Mouse (Mus musculus) limb, embryonic 13.5 days (tissue): ENCODE results near the gene Akap2. TPM values are rescaled to one million over a fixed set of nuclear protein-coding genes. Genes with fewer than 3 reads are reported as not detected.
"Not testable (repeated sequence)": the region's sequence is repeated elsewhere in the genome, so short reads cannot be mapped to it uniquely, and the experiment has no call there.

Source experiments
- ATAC-seq: fragments of 200-750 bp; cut with Nextera tagmentation; 2 replicates; pipeline ENCODE4 v1.8.0; 2017; ENCODE audit warnings: low read depth, moderate number of reproducible peaks, moderate TSS enrichment; ENCODE audit not compliant: low FRiP score
- H3K27ac ChIP-seq: fragments of 300-500 bp; sonication (generic); 2 replicates; pipeline ENCODE4 v1.5.1; 2015; ENCODE audit warnings: inconsistent platforms, mild to moderate bottlenecking, moderate library complexity
- H3K27me3 ChIP-seq: fragments of 300-500 bp; sonication (generic); 2 replicates; pipeline ENCODE4 v1.6.1; 2015; ENCODE audit warnings: mild to moderate bottlenecking, inconsistent platforms
- H3K36me3 ChIP-seq: fragments of 300-500 bp; sonication (generic); 2 replicates; pipeline ENCODE4 v1.6.1; 2015; ENCODE audit warnings: inconsistent platforms, mild to moderate bottlenecking, moderate library complexity
- H3K4me1 ChIP-seq: fragments of 300-500 bp; sonication (generic); 2 replicates; pipeline ENCODE4 v1.6.1; 2015; ENCODE audit warnings: inconsistent platforms
- H3K4me2 ChIP-seq: fragments of 300-500 bp; sonication (generic); replicated peaks from 2 replicates; pipeline ENCODE4 v1.6.1; 2015; ENCODE audit warnings: inconsistent platforms, mild to moderate bottlenecking, moderate library complexity
- H3K4me3 ChIP-seq: fragments of 300-500 bp; sonication (generic); 2 replicates; pipeline ENCODE4 v1.5.1; 2015; ENCODE audit warnings: moderate library complexity, mild to moderate bottlenecking, inconsistent platforms
- H3K9ac ChIP-seq: fragments of 300-500 bp; sonication (generic); 2 replicates; pipeline ENCODE4 v1.6.1; 2015; ENCODE audit warnings: mild to moderate bottlenecking, inconsistent platforms
- H3K9me3 ChIP-seq: fragments of 300-500 bp; sonication (generic); 2 replicates; pipeline ENCODE4 v1.6.1; 2016; ENCODE audit warnings: inconsistent platforms
- WGBS: fragments of 180-500 bp; shearing (Covaris S2); methylation state at CpG from one replicate; pipeline ENCODE4 v1.1.7; 2015; 5-methylcytosine and 5-hydroxymethylcytosine counted together
- polyA plus RNA-seq: library from polyadenylated mRNA; unstranded; fragments of >200 nt; fragmentation: Nextera tagmentation; extraction: Ambion mirVana; gene quantifications from 2 replicates; pipeline ENCODE4 v1.2.1, GENCODE M21; 2015

The Akap2 gene
- polyA plus RNA-seq, 1 experiment from 2014 or later = 34.2 TPM

- Histone ChIP-seq H3K4me3 (no peak overlapping the region), H3K4me2 (no peak overlapping the region), H3K9ac (no peak overlapping the region), H3K4me1 (peaks cover 29% of the 10 kb centered on the region), H3K27me3 (no peaks in the 10 kb centered on the region), H3K9me3 (no peaks in the 10 kb centered on the region), H3K36me3 (peaks cover 3% of the 10 kb centered on the region), H3K27ac (no peak overlapping the region)
- ATAC-seq = no peak
- 88% methylated on average over 2 of the region's 2 CpGs for WGBS
Observed at GRCm38 (mm10) chr4:57888246-57888645, 170.8 kb downstream of the Akap2 start.

GRCm38 (mm10) chr4:57888978-57889377, 171.5 kb downstream of the Akap2 start:
- not testable (repeated sequence) for H3K4me2 ChIP-seq, H3K36me3 ChIP-seq, H3K27me3 ChIP-seq, H3K9me3 ChIP-seq, H3K9ac ChIP-seq, ATAC-seq, H3K27ac ChIP-seq, H3K4me3 ChIP-seq
- WGBS = 85% methylated on average over 1 of the region's 1 CpGs
- peaks cover 22% of the 10 kb centered on the region for H3K4me1 ChIP-seq

GRCm38 (mm10) chr4:57889773-57890172, 172.3 kb downstream of the Akap2 start:
- Histone ChIP-seq H3K9me3 (no peaks in the 10 kb centered on the region), H3K9ac (no peak overlapping the region), H3K4me1 (peaks cover 16% of the 10 kb centered on the region), H3K4me2 (no peak overlapping the region), H3K27ac (no peak overlapping the region), H3K36me3 (peaks cover 4% of the 10 kb centered on the region), H3K4me3 (no peak overlapping the region), H3K27me3 (no peaks in the 10 kb centered on the region)
- WGBS = 84% methylated on average over 8 of the region's 8 CpGs
- no peak for ATAC-seq

GRCm38 (mm10) chr4:57892001-57892586, 174.6 kb downstream of the Akap2 start:
- no peak for ATAC-seq
- 53% methylated on average over 10 of the region's 10 CpGs for WGBS
- peak overlapping the region; percentile 10; the same call in 1 of the 2 replicates for H3K27ac ChIP-seq

GRCm38 (mm10) chr4:57895140-57895539, 177.7 kb downstream of the Akap2 start:
- H3K4me2 ChIP-seq = no peak overlapping the region
- no peak for ATAC-seq
- H3K9me3 ChIP-seq = no peaks in the 10 kb centered on the region
- H3K27ac ChIP-seq = no peak overlapping the region
- H3K36me3 ChIP-seq = peaks cover 4% of the 10 kb centered on the region
- H3K4me1 ChIP-seq = peaks cover 24% of the 10 kb centered on the region
- 49% methylated on average over 5 of the region's 5 CpGs for WGBS
- H3K9ac ChIP-seq = no peak overlapping the region
- no peaks in the 10 kb centered on the region for H3K27me3 ChIP-seq
- no peak overlapping the region for H3K4me3 ChIP-seq

More at GRCm38 (mm10) chr4:57892001-57892586, 174.6 kb downstream of the Akap2 start:
- H3K36me3 ChIP-seq = peaks cover 4% of the 10 kb centered on the region
- H3K9ac ChIP-seq = no peak overlapping the region
- no peak overlapping the region for H3K4me3 ChIP-seq
- H3K9me3 ChIP-seq = no peaks in the 10 kb centered on the region
- no peak overlapping the region for H3K4me2 ChIP-seq
- H3K4me1 ChIP-seq = peaks cover 23% of the 10 kb centered on the region
- no peaks in the 10 kb centered on the region for H3K27me3 ChIP-seq

GRCm38 (mm10) chr4:57895902-57896301, 178.4 kb downstream of the Akap2 start:
- Histone ChIP-seq H3K9ac (no peak overlapping the region), H3K9me3 (no peaks in the 10 kb centered on the region), H3K36me3 (peaks cover 4% of the 10 kb centered on the region), H3K27ac (no peak overlapping the region), H3K4me2 (no peak overlapping the region), H3K27me3 (no peaks in the 10 kb centered on the region), H3K4me3 (no peak overlapping the region), H3K4me1 (peaks cover 24% of the 10 kb centered on the region)
- no peak for ATAC-seq
- 63% methylated on average over 6 of the region's 6 CpGs for WGBS

GRCm38 (mm10) chr4:57896631-57897030, 179.2 kb downstream of the Akap2 start:
- Histone ChIP-seq H3K36me3 (peaks cover 4% of the 10 kb centered on the region), H3K27ac (no peak overlapping the region)
- WGBS = 50% methylated on average over 3 of the region's 3 CpGs

GRCm38 (mm10) chr4:57901210-57901609, 183.8 kb downstream of the Akap2 start:
- Histone ChIP-seq H3K4me1 (peaks cover 15% of the 10 kb centered on the region), H3K27me3 (no peaks in the 10 kb centered on the region), H3K4me3 (no peak overlapping the region), H3K9ac (no peak overlapping the region), H3K4me2 (no peak overlapping the region), H3K9me3 (no peaks in the 10 kb centered on the region), H3K27ac (no peak overlapping the region), H3K36me3 (no peaks in the 10 kb centered on the region)
- ATAC-seq = no peak
- WGBS = 11% methylated on average over 4 of the region's 4 CpGs

More at GRCm38 (mm10) chr4:57896631-57897030, 179.2 kb downstream of the Akap2 start:
- Histone ChIP-seq H3K27me3 (no peaks in the 10 kb centered on the region), H3K4me3 (no peak overlapping the region), H3K4me2 (no peak overlapping the region), H3K4me1 (peaks cover 21% of the 10 kb centered on the region), H3K9me3 (no peaks in the 10 kb centered on the region), H3K9ac (no peak overlapping the region)
- ATAC-seq = no peak

GRCm38 (mm10) chr4:57902619-57903018, 185.2 kb downstream of the Akap2 start:
- Histone ChIP-seq H3K36me3 (no peaks in the 10 kb centered on the region), H3K4me3 (no peak overlapping the region), H3K9me3 (no peaks in the 10 kb centered on the region), H3K4me2 (no peak overlapping the region), H3K27ac (no peak overlapping the region), H3K4me1 (peaks cover 9% of the 10 kb centered on the region), H3K9ac (no peak overlapping the region), H3K27me3 (no peaks in the 10 kb centered on the region)
- 71% methylated on average over 5 of the region's 5 CpGs for WGBS
- no peak for ATAC-seq

GRCm38 (mm10) chr4:57904211-57904610, 186.8 kb downstream of the Akap2 start:
- no peak overlapping the region for H3K27ac ChIP-seq
- ATAC-seq = no peak
- peaks cover 9% of the 10 kb centered on the region for H3K4me1 ChIP-seq
- 8% methylated on average over 5 of the region's 5 CpGs for WGBS
- no peaks in the 10 kb centered on the region for H3K27me3 ChIP-seq
- no peaks in the 10 kb centered on the region for H3K9me3 ChIP-seq
- H3K36me3 ChIP-seq = no peaks in the 10 kb centered on the region
- no peak overlapping the region for H3K4me2 ChIP-seq
- H3K9ac ChIP-seq = no peak overlapping the region
- H3K4me3 ChIP-seq = no peak overlapping the region

GRCm38 (mm10) chr4:57904638-57905037, 187.2 kb downstream of the Akap2 start:
- ATAC-seq = 0 out of 2 replicates have a peak, but pooled peaks have one; percentile 33
- no peaks in the 10 kb centered on the region for H3K36me3 ChIP-seq
- H3K9ac ChIP-seq = no peak overlapping the region
- peaks cover 9% of the 10 kb centered on the region for H3K4me1 ChIP-seq
- H3K27me3 ChIP-seq = no peaks in the 10 kb centered on the region
- no peak overlapping the region for H3K4me2 ChIP-seq
- H3K4me3 ChIP-seq = no peak overlapping the region
- H3K9me3 ChIP-seq = no peaks in the 10 kb centered on the region
- H3K27ac ChIP-seq = no peak overlapping the region
- WGBS = 30% methylated on average over 9 of the region's 9 CpGs

- no peak for ATAC-seq
- Histone ChIP-seq H3K4me2 (no peak overlapping the region), H3K27me3 (no peaks in the 10 kb centered on the region), H3K36me3 (no peaks in the 10 kb centered on the region), H3K4me1 (peaks cover 9% of the 10 kb centered on the region), H3K9ac (no peak overlapping the region), H3K9me3 (no peaks in the 10 kb centered on the region), H3K27ac (no peak overlapping the region), H3K4me3 (no peak overlapping the region)
- whole genome bisulfite sequencing = 20% methylated on average over 2 of the region's 2 CpGs
Observed at GRCm38 (mm10) chr4:57906708-57907107, 189.3 kb downstream of the Akap2 start.

GRCm38 (mm10) chr4:57908860-57909259, 191.4 kb downstream of the Akap2 start:
- no peak for ATAC-seq
- Histone ChIP-seq H3K9me3 (peaks cover 4% of the 10 kb centered on the region; the same call in 1 of the 2 replicates), H3K9ac (no peak overlapping the region), H3K4me3 (no peak overlapping the region), H3K36me3 (no peaks in the 10 kb centered on the region), H3K4me2 (no peak overlapping the region), H3K27me3 (no peaks in the 10 kb centered on the region), H3K4me1 (peaks cover 7% of the 10 kb centered on the region), H3K27ac (no peak overlapping the region)
- WGBS = 64% methylated on average over 6 of the region's 6 CpGs
